Mouse (Mus musculus): ENCODE measurements around the gene Amigo3.

DNA sequence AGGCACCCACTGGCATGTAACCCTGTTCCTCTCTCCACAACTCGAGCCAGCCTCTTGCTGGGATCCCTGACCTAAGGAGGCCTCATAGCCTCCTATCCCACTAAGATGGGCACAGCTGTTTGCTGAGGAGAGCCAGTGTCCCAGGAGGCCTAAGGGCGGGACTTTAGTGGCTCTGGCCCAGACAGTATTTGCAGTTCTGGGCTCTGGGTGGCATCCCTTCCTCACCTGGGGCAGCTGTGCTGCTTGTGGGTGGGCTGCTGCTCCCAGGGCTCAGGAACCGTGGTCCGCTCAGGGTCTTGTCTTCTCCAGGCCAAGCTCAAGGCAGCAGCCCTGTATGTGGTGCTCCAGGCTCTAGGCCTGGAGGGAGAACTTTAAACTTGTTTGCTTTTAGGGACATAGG lies 6.4 kb upstream of the Amigo3 start:
- TF ChIP-seq CTCF (conservative IDR thresholded peaks at IDR 0.05; ENCODE audit: insufficient read depth, insufficient read length, low read depth, low read length) (no peak), POLR2A (IDR thresholded peaks at IDR 0.05; ENCODE audit: low read depth, low read length) (no peak)
